Mouse (Mus musculus): ENCODE data around the gene Olfr1274-ps.
"Not testable (repeated sequence)": the region's sequence is repeated elsewhere in the genome, so short reads cannot be mapped to it uniquely, and the experiment has no call there.

Olfr1274-ps gene

DNA sequence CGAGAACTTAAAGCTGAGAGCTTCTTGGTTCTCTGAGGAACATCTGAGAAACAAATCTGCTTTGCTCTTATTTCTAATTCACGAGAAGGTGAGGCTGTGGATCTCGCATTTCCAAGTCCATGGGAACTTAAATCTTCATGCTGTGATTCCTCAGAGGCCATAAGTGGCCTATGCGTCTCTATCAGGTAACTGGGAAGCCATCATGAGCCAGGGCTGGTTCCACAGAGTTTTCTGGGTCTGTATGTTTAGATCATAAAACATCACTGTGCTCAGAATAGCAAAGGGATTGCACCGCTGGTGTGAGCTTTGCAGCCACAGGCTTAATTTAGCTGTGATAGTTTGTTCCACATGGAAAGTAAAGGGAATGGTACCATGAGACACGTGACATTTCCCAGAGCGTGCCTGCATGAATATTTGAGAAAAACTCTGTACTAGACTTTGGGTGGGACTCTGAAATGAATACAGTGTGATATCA lies at the start of gene Olfr1274-ps:
Gene Olfr1274-ps (plus strand): TSS at position 51 of the 475 bp plus-strand sequence.
- DNase-seq (ENCODE audit: extremely low read depth, low read depth, low spot score), result not testable (repeated sequence)

DNA sequence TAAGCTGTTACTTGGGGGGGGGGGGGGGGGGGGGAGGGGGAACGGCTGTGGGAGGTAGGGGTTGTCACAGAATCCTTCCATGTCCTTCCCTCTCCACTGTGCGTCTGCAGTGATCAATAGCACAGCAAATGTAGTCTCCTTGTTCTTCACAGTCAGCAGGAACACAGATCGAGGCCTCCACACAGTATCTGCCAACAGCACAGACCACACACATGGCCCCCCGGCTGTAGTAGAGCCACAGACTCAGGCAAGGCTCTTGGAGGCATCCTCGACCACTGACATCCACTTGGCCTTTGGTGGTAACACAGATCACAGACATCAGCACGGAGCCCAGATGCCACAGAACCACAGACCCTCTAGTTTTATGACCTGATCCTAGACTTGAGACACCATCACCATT lies 47.4 kb upstream of the Olfr1274-ps start:
- DNase-seq (ENCODE audit: extremely low read depth, low read depth, low spot score), result not testable (repeated sequence)

DNA sequence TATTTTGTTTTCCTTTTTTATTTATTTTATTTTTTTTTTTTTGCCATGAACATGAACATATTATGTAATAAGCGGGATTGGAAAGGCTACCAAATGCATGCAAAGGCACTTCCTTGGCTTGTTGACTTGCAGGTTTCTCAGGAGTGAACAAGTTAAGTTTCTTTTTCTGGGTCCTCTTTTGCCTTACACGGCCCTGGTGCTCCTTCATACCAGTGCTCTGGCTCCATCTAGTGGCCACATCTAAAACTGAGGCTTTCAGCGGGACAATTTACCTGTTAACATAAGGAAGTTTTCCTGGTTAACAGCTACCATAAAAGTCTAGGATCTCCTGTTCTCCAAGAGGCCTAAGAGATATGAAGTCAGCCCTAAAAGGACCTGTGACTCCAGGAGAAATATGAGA lies 46.9 kb upstream of the Olfr1274-ps start:
- not testable (repeated sequence) for DNase-seq (ENCODE audit: extremely low read depth, low read depth, low spot score)

DNA sequence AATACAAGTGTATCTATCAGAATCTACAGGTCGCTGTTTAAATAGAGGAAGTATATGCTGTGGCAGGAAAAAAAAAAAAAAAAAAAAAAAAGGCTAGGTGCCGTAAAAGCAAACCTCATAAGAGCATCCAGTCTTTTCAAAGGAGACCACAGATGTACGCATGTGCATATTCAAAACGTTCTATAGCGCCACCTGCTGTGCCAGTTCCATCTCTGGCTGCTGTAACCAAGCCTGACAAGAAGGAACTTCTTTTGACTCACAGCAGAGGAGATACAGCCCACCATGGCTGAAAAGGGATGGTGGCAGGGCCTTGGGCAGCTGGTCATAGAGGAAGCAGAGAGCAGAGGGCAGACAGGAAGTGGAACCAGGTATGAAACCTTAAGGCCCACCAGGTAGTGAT lies 39.3 kb upstream of the Olfr1274-ps start:
- not testable (repeated sequence) for DNase-seq (ENCODE audit: extremely low read depth, low read depth, low spot score)

- not testable (repeated sequence) for DNase-seq (ENCODE audit: extremely low read depth, low read depth, low spot score)
Measured at GRCm38 (mm10) chr2:90360199-90360598, 38.3 kb upstream of the Olfr1274-ps start.

DNA sequence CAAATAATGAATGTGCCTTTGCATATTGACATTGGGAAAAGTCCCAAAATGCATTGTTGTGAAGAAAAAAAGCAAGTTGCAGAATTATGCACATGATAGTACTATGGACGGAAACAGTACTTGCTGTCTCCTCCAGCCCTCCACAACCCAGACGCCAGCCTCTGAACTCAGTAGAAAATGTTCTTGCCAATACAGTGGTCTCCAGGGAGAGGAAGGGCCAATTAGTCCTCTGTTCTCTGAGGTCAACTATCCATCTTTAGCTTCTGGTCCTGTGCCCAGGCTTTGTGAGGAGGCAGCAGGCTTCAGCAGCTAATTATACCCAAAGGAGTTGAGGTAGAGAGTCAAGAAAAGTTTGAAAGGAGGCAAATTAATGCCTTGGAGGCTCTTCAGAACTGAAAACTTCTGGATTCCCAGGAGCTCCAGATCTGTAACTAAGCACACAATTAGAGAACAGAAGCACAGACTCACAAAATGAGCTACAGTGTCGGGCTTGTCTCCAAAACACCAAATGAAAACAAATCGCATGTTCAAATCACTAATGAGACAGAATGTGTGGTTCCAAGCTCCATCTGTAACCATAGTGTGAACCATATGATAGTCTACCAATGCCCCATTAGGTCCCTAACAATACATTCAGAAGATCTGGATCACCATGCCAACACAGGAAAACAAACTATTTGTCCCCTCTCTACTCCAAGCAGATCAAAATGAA lies 15.8 kb downstream of the Olfr1274-ps start:
- not testable (repeated sequence) for DNase-seq (ENCODE audit: extremely low read depth, low read depth, low spot score)

DNA sequence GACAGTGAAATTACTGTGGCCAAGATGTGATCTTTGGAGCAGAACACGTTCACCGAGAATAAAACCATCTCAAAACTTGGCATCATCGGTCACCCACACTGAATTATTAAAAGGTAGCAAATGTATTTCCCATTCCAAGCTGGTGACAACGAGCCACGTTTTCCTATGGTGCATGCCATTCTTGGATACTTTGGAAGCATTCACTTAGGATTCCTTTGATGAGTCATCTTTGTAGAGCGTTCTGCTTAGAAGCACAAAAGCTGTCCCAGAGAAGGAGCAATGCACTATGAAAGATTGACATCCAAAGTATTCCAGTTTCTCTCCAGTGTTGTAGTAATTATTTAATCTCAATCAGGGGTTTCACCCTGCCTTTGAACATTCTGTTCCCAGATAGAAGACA lies 23.8 kb downstream of the Olfr1274-ps start:
- not testable (repeated sequence) for DNase-seq (ENCODE audit: extremely low read depth, low read depth, low spot score)

- DNase-seq (ENCODE audit: extremely low read depth, low read depth, low spot score), result not testable (repeated sequence)
Measured at GRCm38 (mm10) chr2:90424937-90425336, 26.5 kb downstream of the Olfr1274-ps start.

DNA sequence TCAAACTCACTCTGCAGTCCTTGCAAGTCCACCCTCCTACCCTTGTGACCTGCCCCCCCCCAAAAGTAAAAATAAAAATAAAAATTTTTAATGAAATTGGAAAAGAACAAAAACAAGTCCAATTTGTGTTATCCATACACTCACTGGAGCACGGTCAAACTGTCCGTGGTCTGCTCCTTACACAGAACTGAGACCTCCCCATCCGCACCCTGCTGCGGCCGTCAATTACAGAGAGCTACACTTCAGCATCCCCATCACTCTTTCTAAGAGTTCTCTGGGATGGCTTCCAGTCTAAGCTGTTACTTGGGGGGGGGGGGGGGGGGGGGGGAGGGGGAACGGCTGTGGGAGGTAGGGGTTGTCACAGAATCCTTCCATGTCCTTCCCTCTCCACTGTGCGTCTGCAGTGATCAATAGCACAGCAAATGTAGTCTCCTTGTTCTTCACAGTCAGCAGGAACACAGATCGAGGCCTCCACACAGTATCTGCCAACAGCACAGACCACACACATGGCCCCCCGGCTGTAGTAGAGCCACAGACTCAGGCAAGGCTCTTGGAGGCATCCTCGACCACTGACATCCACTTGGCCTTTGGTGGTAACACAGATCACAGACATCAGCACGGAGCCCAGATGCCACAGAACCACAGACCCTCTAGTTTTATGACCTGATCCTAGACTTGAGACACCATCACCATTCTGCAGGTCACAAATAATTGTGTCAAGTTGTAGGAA lies 30.7 kb downstream of the Olfr1274-ps start:
- not testable (repeated sequence) for DNase-seq (ENCODE audit: extremely low read depth, low read depth, low spot score)

- DNase-seq (ENCODE audit: extremely low read depth, low read depth, low spot score), result not testable (repeated sequence)
Measured at GRCm38 (mm10) chr2:90429782-90430181, 31.3 kb downstream of the Olfr1274-ps start.

GRCm38 (mm10) chr2:90437453-90437852 lies 39.0 kb downstream of the Olfr1274-ps start:
- DNase-seq (ENCODE audit: extremely low read depth, low read depth, low spot score), result not testable (repeated sequence)

- not testable (repeated sequence) for DNase-seq (ENCODE audit: extremely low read depth, low read depth, low spot score)
Measured at GRCm38 (mm10) chr2:90440169-90440568, 41.7 kb downstream of the Olfr1274-ps start.

DNA sequence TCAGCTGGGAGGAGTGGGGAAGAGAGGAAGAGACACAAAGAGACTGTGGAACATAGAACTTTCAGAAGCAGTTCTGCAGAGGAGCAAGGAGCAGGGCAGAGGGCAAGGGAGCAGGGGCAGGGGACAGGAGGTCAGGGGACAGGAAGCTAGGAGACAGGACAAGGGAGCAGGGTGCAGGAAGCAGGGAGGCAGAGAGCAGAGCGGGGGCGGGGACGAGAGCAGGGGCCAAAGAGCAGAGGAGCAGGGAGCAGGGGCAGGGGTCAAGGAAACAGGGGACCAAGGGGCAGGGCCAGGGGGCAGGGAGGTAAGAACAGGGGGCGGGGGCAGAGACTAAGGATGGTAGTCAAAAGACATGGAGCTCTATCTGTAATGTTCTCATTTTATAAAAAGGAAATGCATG lies 43.3 kb downstream of the Olfr1274-ps start:
- DNase-seq (ENCODE audit: extremely low read depth, low read depth, low spot score), result not testable (repeated sequence)

GRCm38 (mm10) chr2:90443811-90444210 lies 45.3 kb downstream of the Olfr1274-ps start:
- no peak for DNase-seq (ENCODE audit: extremely low read depth, low read depth, low spot score)

DNA sequence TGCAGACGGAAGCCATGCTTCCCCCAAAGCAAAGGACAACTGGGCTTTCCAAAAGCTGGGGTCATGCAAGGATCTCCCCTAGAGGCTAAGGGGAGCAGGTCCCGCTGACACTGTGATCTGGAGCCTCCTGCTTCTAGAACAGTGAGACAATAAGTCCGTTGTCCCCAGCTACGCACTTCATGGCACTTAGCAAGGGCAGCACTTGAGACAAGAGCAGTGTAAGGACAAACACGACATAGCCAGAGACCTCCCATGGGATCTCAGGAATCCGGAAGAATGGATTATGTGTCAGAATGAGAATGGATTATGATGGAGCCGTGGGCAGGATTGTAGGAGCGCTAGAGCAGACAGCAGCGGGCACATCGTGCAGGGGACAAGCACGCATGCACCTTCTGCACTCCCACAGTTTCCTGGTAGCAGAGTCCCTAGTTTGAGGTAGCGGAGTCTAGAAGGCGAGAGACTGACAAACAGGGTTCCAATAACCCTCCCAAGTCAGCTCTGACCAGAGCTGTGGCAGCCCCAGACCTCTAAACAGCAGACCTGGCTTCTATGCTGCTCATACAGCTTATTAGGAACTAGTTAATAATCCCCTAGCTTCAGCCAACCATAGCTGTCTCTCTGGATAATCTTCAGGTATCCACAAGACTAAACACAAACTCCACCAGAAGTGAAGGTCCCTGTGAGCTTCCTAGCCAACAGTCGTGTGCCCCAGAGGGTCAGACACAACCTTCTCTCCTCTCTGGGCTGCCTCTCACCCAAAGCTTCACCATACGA lies 50.7 kb downstream of the Olfr1274-ps start:
- no peak for DNase-seq (ENCODE audit: extremely low read depth, low read depth, low spot score)

GRCm38 (mm10) chr2:90452380-90452779 lies 53.9 kb downstream of the Olfr1274-ps start:
- no peak for DNase-seq (ENCODE audit: extremely low read depth, low read depth, low spot score)

Data from fat pad, adult 2 months (tissue).